Mouse (Mus musculus) forebrain, embryonic 15.5 days (tissue): ENCODE results near the gene Unc13d. TPM values are rescaled to one million over a fixed set of nuclear protein-coding genes. Genes with fewer than 3 reads are reported as not detected.

ENCODE experiments used
- ATAC-seq: fragments of 200-750 bp; cut with Nextera tagmentation; replicated peaks from 2 replicates; pipeline ENCODE4 v1.8.0; 2017; ENCODE audit warnings: mild to moderate bottlenecking, moderate TSS enrichment, moderate library complexity
- H3K27ac ChIP-seq: fragments of 300-500 bp; sonication (generic); replicated peaks from 2 replicates; pipeline ENCODE4 v1.5.1; 2015; ENCODE audit warnings: mild to moderate bottlenecking, inconsistent platforms
- H3K27me3 ChIP-seq: fragments of 300-500 bp; sonication (generic); 2 replicates; pipeline ENCODE4 v1.6.1; 2015; ENCODE audit warnings: inconsistent platforms
- H3K36me3 ChIP-seq: fragments of 300-500 bp; sonication (generic); 2 replicates; pipeline ENCODE4 v1.6.1; 2015; ENCODE audit warnings: mild to moderate bottlenecking, inconsistent platforms
- H3K4me1 ChIP-seq: fragments of 300-500 bp; sonication (generic); 2 replicates; pipeline ENCODE4 v1.6.1; 2015; ENCODE audit warnings: inconsistent platforms
- H3K4me2 ChIP-seq: fragments of 300-500 bp; sonication (generic); replicated peaks from 2 replicates; pipeline ENCODE4 v1.6.1; 2015; ENCODE audit warnings: mild to moderate bottlenecking, inconsistent platforms
- H3K4me3 ChIP-seq: fragments of 300-500 bp; sonication (generic); 2 replicates; pipeline ENCODE4 v1.5.1; 2015; ENCODE audit warnings: mild to moderate bottlenecking, inconsistent platforms
- H3K9ac ChIP-seq: fragments of 300-500 bp; sonication (generic); replicated peaks from 2 replicates; pipeline ENCODE4 v1.6.1; 2015; ENCODE audit warnings: mild to moderate bottlenecking, inconsistent platforms
- H3K9me3 ChIP-seq: fragments of 300-500 bp; sonication (generic); 2 replicates; pipeline ENCODE4 v1.6.1; 2016; ENCODE audit warnings: inconsistent platforms
- WGBS: fragments of 180-500 bp; shearing (Covaris S2); methylation state at CpG from one replicate; pipeline ENCODE4 v1.1.7; 2015; ENCODE audit warnings: mixed read lengths; 5-methylcytosine and 5-hydroxymethylcytosine counted together
- polyA plus RNA-seq: library from polyadenylated mRNA; unstranded; fragments of >200 nt; fragmentation: Nextera tagmentation; extraction: Ambion mirVana; gene quantifications from 2 replicates; pipeline ENCODE4 v1.2.1, GENCODE M21; 2015

The Unc13d gene
- polyA plus RNA-seq, 1 experiment from 2014 or later: 0.70 TPM

GRCm38 (mm10) chr11:116057237-116057881, 20.4 kb downstream of the Unc13d start:
- no peak overlapping the region for H3K27ac ChIP-seq
- H3K4me2 ChIP-seq: no peak overlapping the region
- ATAC-seq: no peak
- WGBS: 93% methylated on average over 4 of the region's 4 CpGs
- no peak overlapping the region for H3K4me3 ChIP-seq
- no peaks in the 10 kb centered on the region for H3K27me3 ChIP-seq
- H3K9ac ChIP-seq: no peak overlapping the region
- H3K9me3 ChIP-seq: no peaks in the 10 kb centered on the region
- H3K36me3 ChIP-seq: peaks cover 82% of the 10 kb centered on the region
- H3K4me1 ChIP-seq: no peaks in the 10 kb centered on the region

- Histone ChIP-seq H3K4me2 (no peak overlapping the region), H3K36me3 (peaks cover 91% of the 10 kb centered on the region), H3K9ac (no peak overlapping the region), H3K4me3 (no peak overlapping the region), H3K27me3 (no peaks in the 10 kb centered on the region), H3K9me3 (no peaks in the 10 kb centered on the region), H3K4me1 (no peaks in the 10 kb centered on the region), H3K27ac (no peak overlapping the region)
- WGBS: 94% methylated on average over 11 of the region's 11 CpGs
- ATAC-seq: no peak
These were observed 21.9 kb downstream of the Unc13d start for GRCm38 (mm10) chr11:116055873-116056272.

DNA sequence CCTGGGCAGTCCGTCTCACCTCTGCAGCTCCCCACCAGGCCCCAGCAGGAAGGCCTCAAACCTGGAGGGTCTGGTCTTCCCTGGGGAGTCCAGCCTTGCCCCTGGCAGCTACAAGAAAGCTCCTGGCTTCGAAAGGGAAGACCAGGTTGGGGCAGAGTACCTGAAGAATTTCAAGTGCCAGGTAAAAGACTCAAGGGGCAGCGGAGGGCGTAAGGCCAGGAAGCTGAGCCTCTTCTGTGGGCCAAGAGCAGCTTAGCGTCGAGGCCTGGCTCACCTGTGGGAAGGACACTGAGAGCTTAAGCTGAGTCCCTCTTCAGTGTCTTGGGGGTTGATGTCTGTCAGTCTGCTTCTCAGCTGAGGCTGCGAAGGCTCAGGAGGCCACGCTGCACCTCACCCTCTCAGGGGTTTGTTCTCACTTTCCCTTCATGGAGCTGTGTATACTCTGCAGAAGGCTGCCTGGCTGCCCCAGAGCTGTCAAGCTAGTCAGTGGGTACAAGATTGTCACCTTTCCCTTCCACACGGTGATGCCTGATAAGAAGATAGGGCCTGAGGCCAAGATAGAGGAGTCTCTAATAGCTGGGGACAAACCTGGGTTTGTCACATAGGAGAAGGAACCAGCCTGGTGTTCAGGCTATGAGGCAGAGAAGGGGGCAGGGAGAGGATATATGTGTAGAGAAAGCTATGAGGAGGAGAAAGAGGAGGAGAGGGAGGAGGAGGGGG, 24.1 kb downstream of the Unc13d start:
- WGBS: 95% methylated on average over 9 of the region's 9 CpGs
- no peaks in the 10 kb centered on the region for H3K9me3 ChIP-seq
- H3K9ac ChIP-seq: no peak overlapping the region
- H3K4me2 ChIP-seq: no peak overlapping the region
- ATAC-seq: no peak
- H3K4me1 ChIP-seq: no peaks in the 10 kb centered on the region
- H3K27me3 ChIP-seq: no peaks in the 10 kb centered on the region
- H3K27ac ChIP-seq: no peak overlapping the region
- H3K36me3 ChIP-seq: peaks cover 92% of the 10 kb centered on the region
- no peak overlapping the region for H3K4me3 ChIP-seq

DNA sequence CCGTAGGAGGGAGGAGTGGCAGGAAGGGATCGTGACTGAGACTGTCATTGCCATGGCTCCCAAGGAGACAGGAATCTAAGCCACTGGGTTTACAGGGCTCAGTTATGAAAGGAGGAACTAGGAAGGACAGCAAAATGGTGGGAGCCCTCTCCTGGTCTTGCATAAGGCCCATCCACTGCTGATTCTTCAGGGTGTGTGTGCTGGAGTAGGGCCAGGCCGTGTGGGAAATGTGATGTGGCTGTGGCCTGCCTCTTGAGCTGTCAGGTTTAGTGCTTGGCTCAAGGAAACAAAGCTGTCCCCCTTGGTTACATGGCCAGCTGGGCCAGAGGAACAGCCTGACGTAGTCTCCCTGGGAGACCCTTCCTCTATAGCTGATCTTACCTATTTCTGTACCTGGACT, 27.6 kb downstream of the Unc13d start:
- Histone ChIP-seq H3K9me3 (no peaks in the 10 kb centered on the region), H3K36me3 (peaks cover 80% of the 10 kb centered on the region), H3K4me3 (no peak overlapping the region), H3K9ac (no peak overlapping the region), H3K4me1 (no peaks in the 10 kb centered on the region), H3K27me3 (no peaks in the 10 kb centered on the region), H3K27ac (no peak overlapping the region), H3K4me2 (no peak overlapping the region)
- WGBS: 86% methylated on average over 4 of the region's 4 CpGs
- ATAC-seq: no peak

- Histone ChIP-seq H3K4me2 (no peak overlapping the region), H3K4me1 (no peaks in the 10 kb centered on the region), H3K9ac (no peak overlapping the region), H3K4me3 (no peak overlapping the region), H3K9me3 (no peaks in the 10 kb centered on the region), H3K27me3 (no peaks in the 10 kb centered on the region), H3K27ac (no peak overlapping the region), H3K36me3 (peaks cover 76% of the 10 kb centered on the region)
- 99% methylated on average over 2 of the region's 2 CpGs for WGBS
- ATAC-seq: no peak
These were observed 28.2 kb downstream of the Unc13d start for GRCm38 (mm10) chr11:116049610-116050009.

- H3K9ac ChIP-seq: no peak overlapping the region
- H3K27me3 ChIP-seq: no peaks in the 10 kb centered on the region
- no peak overlapping the region for H3K4me3 ChIP-seq
- H3K36me3 ChIP-seq: peaks cover 49% of the 10 kb centered on the region
- no peak overlapping the region for H3K4me2 ChIP-seq
- no peak overlapping the region for H3K27ac ChIP-seq
- no peak for ATAC-seq
- 98% methylated on average over 6 of the region's 6 CpGs for WGBS
- H3K9me3 ChIP-seq: no peaks in the 10 kb centered on the region
- no peaks in the 10 kb centered on the region for H3K4me1 ChIP-seq
These were observed 32.6 kb downstream of the Unc13d start for GRCm38 (mm10) chr11:116045173-116045572.

DNA sequence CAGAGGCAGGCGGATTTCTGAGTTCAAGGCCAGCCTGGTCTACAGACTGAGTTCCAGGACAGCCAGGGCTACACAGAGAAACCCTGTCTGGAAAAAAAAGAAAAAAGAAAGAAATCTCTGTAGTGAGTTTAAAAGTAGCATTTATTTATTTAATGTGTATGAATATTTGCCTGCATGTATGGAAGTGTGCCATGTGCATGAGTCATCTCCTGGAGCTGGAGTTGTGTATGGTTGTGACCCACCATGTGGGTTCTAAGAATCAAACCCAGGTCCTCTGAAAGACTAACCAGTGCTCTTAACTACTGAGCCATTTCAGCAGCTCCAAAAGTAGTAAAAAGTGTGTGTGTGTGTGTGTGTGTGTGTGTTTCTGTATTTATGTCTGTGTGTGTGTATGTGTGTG, 34.5 kb downstream of the Unc13d start:
- H3K4me2 ChIP-seq: no peak overlapping the region
- no peak overlapping the region for H3K9ac ChIP-seq
- H3K36me3 ChIP-seq: peaks cover 45% of the 10 kb centered on the region
- no peaks in the 10 kb centered on the region for H3K27me3 ChIP-seq
- H3K9me3 ChIP-seq: no peaks in the 10 kb centered on the region
- WGBS: 97% methylated on average over 1 of the region's 1 CpGs
- ATAC-seq: no peak
- no peak overlapping the region for H3K27ac ChIP-seq
- no peak overlapping the region for H3K4me3 ChIP-seq
- H3K4me1 ChIP-seq: no peaks in the 10 kb centered on the region

- 94% methylated on average over 5 of the region's 5 CpGs for WGBS
- H3K36me3 ChIP-seq: peaks cover 38% of the 10 kb centered on the region
- no peak for ATAC-seq
- H3K4me2 ChIP-seq: no peak overlapping the region
- no peaks in the 10 kb centered on the region for H3K9me3 ChIP-seq
- no peak overlapping the region for H3K27ac ChIP-seq
- no peak overlapping the region for H3K9ac ChIP-seq
- H3K4me3 ChIP-seq: no peak overlapping the region
- no peaks in the 10 kb centered on the region for H3K4me1 ChIP-seq
- no peaks in the 10 kb centered on the region for H3K27me3 ChIP-seq
These were observed 35.2 kb downstream of the Unc13d start for GRCm38 (mm10) chr11:116042372-116043138.

GRCm38 (mm10) chr11:116041833-116042232, 35.9 kb downstream of the Unc13d start:
- Histone ChIP-seq H3K4me2 (no peak overlapping the region), H3K9me3 (no peaks in the 10 kb centered on the region), H3K27ac (no peak overlapping the region), H3K9ac (no peak overlapping the region), H3K27me3 (no peaks in the 10 kb centered on the region), H3K4me1 (no peaks in the 10 kb centered on the region), H3K36me3 (peaks cover 33% of the 10 kb centered on the region), H3K4me3 (no peak overlapping the region)
- 96% methylated on average over 2 of the region's 2 CpGs for whole genome bisulfite sequencing
- no peak for ATAC-seq

- peaks cover 31% of the 10 kb centered on the region for H3K36me3 ChIP-seq
- H3K4me3 ChIP-seq: no peak overlapping the region
- H3K4me2 ChIP-seq: no peak overlapping the region
- H3K9ac ChIP-seq: no peak overlapping the region
- no peak for ATAC-seq
- 94% methylated on average over 6 of the region's 6 CpGs for WGBS
- no peaks in the 10 kb centered on the region for H3K4me1 ChIP-seq
- no peak overlapping the region for H3K27ac ChIP-seq
- no peaks in the 10 kb centered on the region for H3K9me3 ChIP-seq
- H3K27me3 ChIP-seq: no peaks in the 10 kb centered on the region
These were observed 37.2 kb downstream of the Unc13d start for GRCm38 (mm10) chr11:116040593-116040992.

- Histone ChIP-seq H3K9me3 (no peaks in the 10 kb centered on the region), H3K9ac (no peak overlapping the region), H3K4me1 (peaks cover 7% of the 10 kb centered on the region; the same call in 1 of the 2 replicates), H3K27me3 (no peaks in the 10 kb centered on the region), H3K27ac (no peak overlapping the region), H3K4me3 (no peak overlapping the region), H3K4me2 (no peak overlapping the region), H3K36me3 (peaks cover 26% of the 10 kb centered on the region)
- WGBS: 96% methylated on average over 9 of the region's 9 CpGs
- no peak for ATAC-seq
These were observed 39.9 kb downstream of the Unc13d start for GRCm38 (mm10) chr11:116037826-116038225.

DNA sequence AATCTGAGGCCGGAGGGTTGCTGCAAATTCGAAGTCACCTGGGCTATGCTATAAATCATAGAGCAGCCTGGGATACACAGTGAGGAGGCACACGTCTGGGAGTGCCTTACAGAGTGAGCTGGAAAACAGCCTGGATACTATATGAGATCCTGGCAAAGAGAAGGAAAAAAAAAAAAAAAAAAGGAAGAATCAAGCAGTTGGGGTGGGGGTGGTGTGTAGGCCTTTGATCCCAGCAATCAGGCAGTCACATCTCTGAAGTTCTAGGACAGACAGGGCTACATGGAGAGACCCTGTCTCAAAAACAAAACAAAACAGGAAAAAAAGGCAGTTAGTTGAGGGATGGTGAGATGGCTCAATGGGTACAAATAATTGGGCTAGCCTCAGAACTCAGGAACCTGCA, 41.1 kb downstream of the Unc13d start:
- H3K27ac ChIP-seq: no peak overlapping the region
- no peaks in the 10 kb centered on the region for H3K9me3 ChIP-seq
- H3K27me3 ChIP-seq: no peaks in the 10 kb centered on the region
- ATAC-seq: no peak
- H3K4me3 ChIP-seq: no peak overlapping the region
- H3K4me2 ChIP-seq: no peak overlapping the region
- peaks cover 18% of the 10 kb centered on the region for H3K4me1 ChIP-seq
- WGBS: 96% methylated on average over 3 of the region's 3 CpGs
- peaks cover 22% of the 10 kb centered on the region for H3K36me3 ChIP-seq
- no peak overlapping the region for H3K9ac ChIP-seq
